Mouse (Mus musculus): ENCODE results near the gene Nectin4.
"Not testable (repeated sequence)": the region's sequence is repeated elsewhere in the genome, so short reads cannot be mapped to it uniquely, and the experiment has no call there.

Nectin4 gene

GRCm38 (mm10) chr1:171369845-171370556, at the start of gene Nectin4:
Nectin4 (plus strand) TSS chr1:171370099.
- DNase-seq (ENCODE audit: low read depth) = peak; percentile 46

- no peak for DNase-seq (ENCODE audit: low read depth)
These were observed 49.7 kb upstream of the Nectin4 start for GRCm38 (mm10) chr1:171320151-171320550.

- peak; percentile 70 for DNase-seq (ENCODE audit: low read depth)
These were observed 48.5 kb upstream of the Nectin4 start for GRCm38 (mm10) chr1:171321415-171321814.

DNA sequence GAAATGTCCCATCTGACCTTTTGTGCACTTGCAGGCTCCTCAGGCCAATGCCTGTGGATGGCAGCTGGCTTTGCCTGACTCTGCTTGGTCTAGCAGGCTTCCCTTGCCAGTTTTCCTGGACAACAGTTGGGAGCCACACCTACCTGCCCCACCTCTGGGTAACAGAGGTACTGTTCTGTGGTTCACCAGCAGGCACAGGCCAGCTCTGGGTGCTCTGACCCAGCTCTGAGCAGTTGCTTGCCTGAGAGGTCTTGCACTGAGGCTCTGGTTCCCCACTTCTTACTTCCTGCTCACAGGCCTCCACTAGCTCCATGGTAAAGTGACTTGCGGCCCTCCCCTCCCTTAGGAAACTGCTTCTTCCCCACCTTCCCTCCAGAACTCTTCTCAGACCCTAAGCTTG, 47.9 kb upstream of the Nectin4 start:
- DNase-seq (ENCODE audit: low read depth) = no peak

GRCm38 (mm10) chr1:171325571-171325970, 44.3 kb upstream of the Nectin4 start:
- no peak for DNase-seq (ENCODE audit: low read depth)

DNA sequence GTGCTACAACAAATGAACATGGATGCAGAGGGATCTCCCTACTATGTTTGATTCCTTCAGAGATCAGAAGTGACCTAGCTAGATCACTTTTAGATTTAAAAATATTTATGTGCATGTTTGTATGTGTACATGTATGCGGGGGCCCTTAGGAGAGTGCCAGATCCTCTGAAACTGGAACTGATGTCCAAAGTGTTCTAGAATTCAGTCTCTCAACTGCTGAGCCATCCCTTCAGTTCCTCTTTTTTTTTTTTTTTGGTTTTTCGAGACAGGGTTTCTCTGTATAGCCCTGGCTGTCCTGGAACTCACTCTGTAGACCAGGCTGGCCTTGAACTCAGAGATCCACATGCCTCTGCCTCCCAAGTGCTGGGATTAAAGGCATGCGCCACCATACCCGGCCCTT, 43.3 kb upstream of the Nectin4 start:
- DNase-seq (ENCODE audit: low read depth) = not testable (repeated sequence)

GRCm38 (mm10) chr1:171328244-171328643, 41.7 kb upstream of the Nectin4 start:
- no peak for DNase-seq (ENCODE audit: low read depth)

DNA sequence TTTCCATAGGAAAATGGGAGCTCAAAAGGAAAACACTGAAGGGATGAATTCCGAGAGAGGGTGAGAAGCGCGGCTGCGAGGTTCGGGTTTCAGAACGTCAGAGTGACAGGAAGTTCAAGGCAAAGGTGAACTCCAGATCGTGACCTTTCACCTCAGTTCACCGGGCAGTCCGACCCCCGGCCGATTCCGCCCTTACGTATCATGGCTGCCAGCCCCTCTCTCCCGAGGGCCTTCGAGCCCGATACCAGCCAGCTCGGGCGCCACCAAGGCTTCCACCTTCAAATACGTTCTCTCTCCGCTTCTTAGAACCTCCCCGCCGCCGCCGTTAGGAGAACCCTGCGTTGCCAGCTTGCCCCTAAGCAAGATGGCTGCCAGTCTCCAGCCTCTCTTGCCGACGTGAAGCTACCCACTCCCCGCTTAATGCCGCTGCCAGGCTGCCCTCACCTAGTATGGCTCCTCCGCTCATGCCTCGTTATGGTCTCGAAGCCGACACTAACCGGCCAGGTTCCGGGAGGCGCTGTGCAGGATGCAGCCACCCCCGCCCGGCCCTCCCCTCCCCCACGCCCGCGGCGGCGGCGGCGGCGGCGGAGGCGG, 41.0 kb upstream of the Nectin4 start, which contains the start of gene Dedd:
TSS of gene Dedd (plus strand) at position 307 of the 594 bp plus-strand sequence.
- peak; percentile 97 for DNase-seq (ENCODE audit: low read depth)

DNA sequence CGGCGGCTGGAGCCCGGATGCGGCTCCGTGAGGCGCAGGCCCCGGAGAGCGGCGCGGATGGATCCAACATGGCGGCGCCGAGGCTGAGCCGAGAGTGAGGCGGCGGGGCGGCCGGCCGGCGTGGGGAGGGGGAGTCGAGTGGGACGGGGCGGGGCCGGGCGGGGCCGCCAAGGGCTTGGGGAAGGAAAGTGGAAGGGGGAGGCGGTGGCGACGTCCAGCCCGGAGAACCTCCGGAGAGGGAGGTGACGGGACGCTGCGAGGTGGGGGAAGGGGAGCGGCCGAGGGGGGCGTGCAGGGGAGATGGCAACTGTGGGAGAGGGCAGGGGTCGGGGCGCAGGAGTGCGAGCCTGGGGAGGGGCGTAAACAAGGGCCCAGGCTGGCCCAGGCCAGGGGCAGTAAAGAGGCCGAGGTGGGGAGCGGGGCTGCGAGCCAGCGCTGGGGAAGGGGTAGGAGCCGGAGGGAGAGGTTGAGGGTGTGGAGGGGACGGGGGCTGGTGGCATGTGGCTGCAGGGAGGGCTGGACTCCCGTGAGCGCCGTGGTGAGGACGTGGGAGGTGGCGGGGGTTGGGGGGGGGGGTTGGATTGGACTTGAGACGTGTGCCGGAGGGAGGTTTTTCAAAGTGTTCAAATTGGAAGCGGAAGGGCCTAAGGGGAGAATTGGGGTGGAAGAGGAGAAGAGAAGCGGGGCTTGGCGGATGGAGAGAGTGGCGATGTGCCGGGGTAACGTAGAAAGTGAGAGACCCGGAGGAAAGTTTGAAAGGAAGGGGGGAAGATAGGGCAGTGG, 40.3 kb upstream of the Nectin4 start:
- peak; percentile 60 for DNase-seq (ENCODE audit: low read depth)

GRCm38 (mm10) chr1:171330216-171330560, 39.7 kb upstream of the Nectin4 start:
- no peak for DNase-seq (ENCODE audit: low read depth)

- DNase-seq (ENCODE audit: low read depth) = no peak
These were observed 27.4 kb upstream of the Nectin4 start for GRCm38 (mm10) chr1:171342262-171343207.

- DNase-seq (ENCODE audit: low read depth) = peak; percentile 34
These were observed 25.8 kb upstream of the Nectin4 start for GRCm38 (mm10) chr1:171343922-171344677.

GRCm38 (mm10) chr1:171344715-171345114, 25.2 kb upstream of the Nectin4 start:
- DNase-seq (ENCODE audit: low read depth) = no peak

- DNase-seq (ENCODE audit: low read depth) = peak; percentile 90
These were observed 24.4 kb upstream of the Nectin4 start, which contains the start of the genes Nit1 and Pfdn2 for GRCm38 (mm10) chr1:171345225-171346094. Nit1 (minus strand) TSS chr1:171345646. Pfdn2 (plus strand) TSS chr1:171345670.

DNA sequence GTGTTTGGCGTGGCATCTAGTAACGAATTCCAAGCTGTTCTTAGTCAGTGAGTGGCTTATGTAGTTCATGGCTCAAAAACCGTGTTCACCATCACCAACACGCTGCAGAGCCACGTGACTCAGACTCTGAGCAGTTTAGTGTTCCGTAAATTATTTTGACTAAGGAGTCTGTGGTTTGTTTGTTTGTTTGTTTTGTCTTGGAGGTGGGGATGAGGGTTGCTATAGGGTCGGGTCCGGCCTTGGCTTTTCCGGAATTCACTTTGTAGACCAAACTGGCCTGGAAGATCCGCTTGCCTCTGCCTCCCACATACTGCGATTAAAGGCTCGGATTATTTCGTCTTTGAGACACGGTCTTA, 23.8 kb upstream of the Nectin4 start:
- peak; percentile 55 for DNase-seq (ENCODE audit: low read depth)

DNA sequence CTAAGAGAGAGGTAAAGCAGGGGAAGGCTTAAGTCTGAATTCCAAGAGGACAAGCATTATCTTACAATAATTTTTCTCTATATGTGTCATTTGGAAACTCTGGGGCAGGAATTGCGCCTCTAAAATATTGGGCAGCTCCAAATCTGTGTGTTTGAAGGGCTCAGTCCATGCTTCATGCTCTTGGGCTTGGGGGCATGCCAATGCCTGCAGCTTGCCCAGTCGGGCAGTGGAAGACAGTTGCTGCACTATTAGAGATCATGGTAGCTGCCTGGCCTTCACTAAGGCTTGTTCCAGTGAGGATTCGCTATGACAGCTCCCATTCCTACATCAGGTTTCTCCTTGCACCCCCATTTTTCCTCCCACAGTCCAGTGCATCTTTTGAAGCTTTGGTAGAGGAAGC, 21.2 kb upstream of the Nectin4 start:
- no peak for DNase-seq (ENCODE audit: low read depth)

DNA sequence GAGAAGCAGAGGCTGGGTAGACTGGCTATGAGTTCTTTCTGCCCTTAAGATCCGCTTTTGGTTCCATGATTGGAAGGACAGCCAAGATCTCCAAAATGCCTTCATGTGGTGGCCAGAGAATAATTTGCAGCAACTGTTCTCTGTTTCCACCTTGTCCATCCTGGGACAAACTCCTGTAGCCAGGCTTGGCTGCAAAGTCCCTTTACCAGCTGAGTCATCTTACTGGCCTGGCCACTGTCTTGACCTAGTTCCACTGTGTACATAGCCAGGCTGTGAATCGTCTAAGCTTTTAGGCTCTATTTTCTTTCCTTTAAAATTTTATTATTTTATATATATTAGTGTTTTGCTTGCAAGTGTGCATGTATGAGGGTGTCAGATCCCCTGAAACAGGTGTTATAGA, 20.7 kb upstream of the Nectin4 start:
- peak; percentile 26 for DNase-seq (ENCODE audit: low read depth)

DNA sequence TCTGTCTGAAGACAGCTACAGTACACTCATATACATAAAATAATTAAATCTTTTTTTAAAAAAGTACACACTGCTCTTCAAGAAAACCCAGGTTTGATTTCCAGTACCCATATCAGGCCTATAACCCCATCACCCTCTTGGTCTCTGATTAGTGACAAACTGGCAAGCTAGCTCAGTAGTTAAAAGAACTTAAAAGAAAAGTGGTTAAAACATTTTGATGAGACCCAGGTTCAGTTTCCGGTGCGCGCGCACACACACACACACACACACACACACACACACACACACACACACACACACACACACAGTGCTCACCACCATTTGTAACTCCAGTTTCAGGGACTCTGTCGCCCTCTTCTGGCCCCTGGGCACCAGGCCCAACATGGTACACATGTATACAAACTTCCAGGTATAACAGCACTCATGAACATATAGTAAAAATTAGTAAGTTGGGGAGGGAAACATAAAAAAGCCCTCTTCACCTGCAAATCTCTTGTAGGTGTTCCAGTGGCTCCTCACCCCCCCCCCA, 14.0 kb upstream of the Nectin4 start:
- DNase-seq (ENCODE audit: low read depth) = peak; percentile 69

DNA sequence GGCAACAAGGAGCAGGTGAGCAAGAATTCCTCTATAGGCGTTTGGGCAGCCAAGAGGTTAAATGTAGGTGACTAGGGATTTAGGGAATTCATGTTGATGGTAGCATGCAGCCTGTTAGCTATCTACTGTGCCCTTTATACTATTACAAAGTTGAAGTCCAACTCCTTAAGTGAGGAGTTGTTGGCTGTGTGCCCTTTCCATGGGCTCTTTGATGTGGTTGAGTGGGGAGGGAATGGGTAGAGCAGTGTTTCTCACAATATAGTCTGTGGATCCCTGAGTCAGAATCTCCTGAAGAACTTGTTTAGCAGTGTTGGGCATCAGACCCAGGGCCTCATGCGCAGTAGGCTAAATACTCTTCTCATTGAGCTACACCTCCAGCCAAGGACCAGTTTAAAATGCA, 13.1 kb upstream of the Nectin4 start:
- no peak for DNase-seq (ENCODE audit: low read depth)

GRCm38 (mm10) chr1:171358421-171358820, 11.5 kb upstream of the Nectin4 start:
- peak; percentile 75 for DNase-seq (ENCODE audit: low read depth)
